Mouse (Mus musculus): ENCODE data around the gene Bmpr2.
"Not testable (repeated sequence)": the region's sequence is repeated elsewhere in the genome, so short reads cannot be mapped to it uniquely, and the experiment has no call there.

Gene Bmpr2

DNA sequence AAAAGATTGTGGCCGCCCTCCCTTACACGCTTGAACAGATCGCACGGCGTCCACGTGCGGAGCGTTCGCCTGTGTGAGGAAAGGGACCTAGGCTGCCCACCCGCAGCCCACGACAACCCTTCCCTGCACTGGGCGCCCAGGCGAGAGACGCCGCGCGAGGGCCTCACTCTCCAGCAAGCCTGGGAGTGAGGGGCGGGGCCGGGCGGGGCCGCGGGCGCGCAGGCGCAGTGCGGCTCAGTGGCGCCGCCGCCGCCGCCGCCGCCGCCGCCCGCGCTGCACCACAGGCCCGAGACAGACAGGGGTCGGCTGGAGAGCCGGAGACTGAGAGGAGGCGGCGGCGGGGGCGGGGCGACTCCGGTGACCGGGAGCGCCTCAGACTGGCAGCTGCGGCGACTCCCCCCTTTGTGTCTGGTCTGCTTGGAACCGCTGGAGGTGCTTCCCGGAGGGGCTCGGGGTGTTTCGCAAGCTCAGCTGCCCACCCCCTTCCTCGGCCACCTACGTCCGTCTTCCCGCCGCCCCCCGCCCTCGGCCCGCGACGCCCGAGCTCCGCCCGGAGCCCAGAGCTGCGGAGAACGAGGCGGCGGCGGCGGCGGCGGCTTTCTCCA lies at the start of gene Bmpr2:
Gene Bmpr2 (plus strand): TSS at position 237 of the 605 bp plus-strand sequence.
- in situ Hi-C loops (cut with MboI; ENCODE audit: low pct_unique_long_range_greater_than_20kb in 1 of 2, low sequenced_read_pairs in 2 of 2, unreplicated experiment in 1 of 2): no loop called here

DNA sequence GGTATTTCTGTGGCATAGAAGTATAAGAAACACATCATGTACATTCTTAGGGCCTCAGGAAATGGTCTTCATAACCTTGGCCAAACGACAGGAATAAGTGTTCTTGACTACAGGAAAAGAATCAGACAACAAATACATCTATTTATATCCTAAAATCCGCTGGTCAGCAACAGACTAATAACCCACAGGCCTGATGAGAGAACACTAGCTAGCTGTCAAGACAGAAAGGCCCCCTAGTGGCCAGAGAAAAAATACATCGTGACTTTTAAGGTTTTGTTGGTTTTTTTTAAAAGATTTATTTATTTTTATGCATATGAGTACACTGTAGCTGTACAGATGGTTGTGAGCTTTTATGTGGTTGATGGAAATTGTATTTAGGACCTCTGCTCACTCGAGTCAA lies 43.3 kb upstream of the Bmpr2 start:
- in situ Hi-C loops (cut with MboI; ENCODE audit: low pct_unique_long_range_greater_than_20kb in 1 of 2, low sequenced_read_pairs in 2 of 2, unreplicated experiment in 1 of 2): no loop called here

DNA sequence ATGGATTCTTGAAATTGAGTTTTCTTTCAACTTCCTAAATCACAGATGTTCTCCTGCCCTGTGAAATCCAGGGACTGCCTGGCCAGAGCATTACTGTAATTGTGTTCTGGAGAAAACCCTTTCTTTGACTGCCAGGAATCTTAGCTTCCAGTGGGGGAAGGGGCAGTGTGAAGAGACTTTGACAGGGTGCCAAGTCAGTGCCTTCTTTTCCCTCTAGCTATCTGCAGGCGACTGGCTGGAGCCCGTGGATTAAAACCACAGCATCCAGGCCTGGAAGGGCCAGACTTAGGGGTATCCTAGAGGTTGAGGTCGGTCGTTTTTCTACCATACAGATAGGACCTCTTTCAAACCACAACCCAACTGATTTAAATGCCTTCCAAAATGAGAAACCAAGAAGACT lies 37.5 kb upstream of the Bmpr2 start:
- in situ Hi-C loops (cut with MboI; ENCODE audit: low pct_unique_long_range_greater_than_20kb in 1 of 2, low sequenced_read_pairs in 2 of 2, unreplicated experiment in 1 of 2): no loop called here

DNA sequence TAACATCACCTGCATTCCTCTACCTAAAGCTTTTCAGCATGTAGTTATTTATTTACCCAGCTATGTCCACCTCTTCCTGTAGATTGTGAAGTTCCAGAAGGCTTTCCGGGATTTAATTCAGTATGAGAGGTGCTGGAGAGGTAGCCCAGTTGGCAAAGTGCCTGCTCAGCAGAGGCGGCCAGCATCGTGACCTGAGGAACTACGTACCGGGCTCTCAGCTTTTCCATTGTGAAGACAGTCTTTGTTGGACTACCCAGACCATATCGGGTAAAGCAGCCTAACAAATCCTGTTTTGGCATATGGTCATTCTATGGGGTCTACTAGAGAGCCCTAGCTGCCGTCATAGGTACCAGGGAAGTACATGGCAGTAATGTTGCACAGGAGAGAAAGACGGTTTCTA lies 33.1 kb upstream of the Bmpr2 start:
- in situ Hi-C loops (cut with MboI; ENCODE audit: low pct_unique_long_range_greater_than_20kb in 1 of 2, low sequenced_read_pairs in 2 of 2, unreplicated experiment in 1 of 2): no loop called here

DNA sequence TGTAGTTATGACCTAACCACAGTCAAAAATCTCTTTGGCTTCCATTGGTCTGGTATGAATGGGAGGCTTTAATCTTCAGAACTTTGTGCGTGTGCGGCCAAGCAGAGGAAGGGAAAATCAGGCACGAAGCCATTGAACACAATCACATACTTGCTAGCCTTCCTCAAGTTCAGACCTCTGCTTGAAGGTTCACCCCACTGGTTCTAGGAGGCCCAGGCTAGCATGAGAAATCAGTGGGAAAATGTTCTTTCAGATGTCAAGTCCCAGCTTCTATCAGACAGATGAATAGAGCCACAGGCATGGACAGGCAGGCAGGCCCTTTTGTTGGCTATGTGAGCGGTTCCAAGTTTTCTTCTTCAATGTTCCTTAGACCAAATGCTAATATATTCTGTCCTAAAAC lies 32.5 kb upstream of the Bmpr2 start:
- in situ Hi-C loops (cut with MboI; ENCODE audit: low pct_unique_long_range_greater_than_20kb in 1 of 2, low sequenced_read_pairs in 2 of 2, unreplicated experiment in 1 of 2): no loop called here

DNA sequence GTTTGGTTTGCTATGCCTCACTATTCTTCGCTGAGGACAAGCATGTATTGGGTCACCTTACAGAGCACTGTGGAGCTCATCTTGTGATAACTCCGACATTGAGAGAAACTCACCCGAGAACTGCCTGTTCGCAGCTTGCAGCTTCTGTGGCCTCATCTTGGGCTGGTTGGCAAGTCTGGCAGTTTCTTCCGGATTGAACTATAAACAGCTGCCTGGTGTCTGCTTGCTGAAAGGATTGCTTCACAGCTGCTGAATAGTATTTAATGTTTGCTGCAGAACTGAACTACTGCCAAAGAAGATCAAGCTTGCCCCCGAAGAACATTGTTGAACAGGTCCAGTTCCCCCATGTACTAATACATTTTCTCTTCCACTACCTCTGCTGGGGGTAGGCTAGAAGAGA lies 29.1 kb upstream of the Bmpr2 start:
- in situ Hi-C loops (cut with MboI; ENCODE audit: low pct_unique_long_range_greater_than_20kb in 1 of 2, low sequenced_read_pairs in 2 of 2, unreplicated experiment in 1 of 2): no loop called here

DNA sequence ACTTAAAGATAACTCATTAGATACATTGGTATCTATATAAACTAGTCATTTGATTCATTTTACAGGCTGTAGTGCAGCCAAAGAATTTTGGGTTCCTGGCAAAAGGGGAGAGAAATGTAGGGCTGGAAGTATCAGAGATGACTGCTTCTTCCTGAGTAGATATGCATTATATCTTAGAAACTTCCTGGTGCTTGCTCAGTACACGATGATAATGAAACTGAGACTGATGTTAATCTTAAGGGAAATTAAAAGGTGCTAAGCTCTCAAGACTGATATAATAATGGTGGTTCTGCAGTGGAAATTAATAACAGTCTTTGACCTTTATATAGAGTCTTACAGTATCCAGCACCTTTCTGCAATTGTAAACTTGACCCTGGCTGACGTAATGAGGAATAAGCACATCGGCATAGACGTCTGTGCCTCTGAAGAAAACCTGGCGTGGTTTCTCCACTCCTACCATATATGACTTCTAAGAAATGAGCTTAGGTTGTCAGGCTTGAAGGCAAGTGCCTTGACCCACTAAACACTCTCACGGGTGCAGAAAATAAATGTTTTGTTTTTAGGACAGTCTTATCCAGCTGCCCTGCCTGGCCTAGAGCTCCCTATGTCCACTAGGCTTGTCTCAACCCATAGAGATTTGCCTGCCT lies 24.3 kb upstream of the Bmpr2 start:
- in situ Hi-C loops (cut with MboI; ENCODE audit: low pct_unique_long_range_greater_than_20kb in 1 of 2, low sequenced_read_pairs in 2 of 2, unreplicated experiment in 1 of 2): no loop called here

DNA sequence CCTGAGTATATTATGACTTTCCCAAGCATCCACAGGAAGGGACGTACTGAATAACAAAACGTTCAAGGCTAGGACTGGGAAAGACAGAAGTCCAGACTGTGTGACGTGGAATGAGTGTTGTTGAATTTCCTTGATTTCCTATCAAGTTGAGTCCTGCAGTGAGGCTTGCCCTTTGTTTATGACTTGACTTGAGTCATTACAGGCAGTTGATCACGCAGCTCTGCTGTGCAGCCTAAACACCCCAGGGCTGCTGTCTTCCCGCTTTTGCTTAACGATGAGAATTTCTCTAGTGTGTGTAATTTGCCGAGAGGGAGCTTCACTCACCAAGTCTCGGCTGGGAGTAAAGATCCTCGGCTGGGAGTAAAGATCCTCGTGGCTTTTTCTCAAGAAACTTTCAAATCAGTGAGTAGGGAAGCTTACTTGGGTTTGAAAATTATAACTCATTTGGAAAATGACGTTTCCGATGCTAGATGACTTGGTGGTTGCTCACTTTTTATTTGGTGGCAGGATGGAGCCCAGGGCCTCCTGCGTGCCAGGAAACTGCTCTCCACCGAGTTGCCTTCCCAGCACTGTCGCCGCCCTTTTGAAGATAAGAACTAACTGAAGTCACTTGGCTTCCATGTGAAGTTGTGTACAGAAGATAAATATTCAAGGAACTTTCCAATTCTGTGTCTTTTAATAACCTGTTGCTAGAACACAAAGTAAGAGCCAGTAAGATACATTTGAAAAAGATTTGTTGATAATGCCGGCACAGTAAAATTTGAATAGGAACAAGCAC lies 23.4 kb upstream of the Bmpr2 start:
- in situ Hi-C loops (cut with MboI; ENCODE audit: low pct_unique_long_range_greater_than_20kb in 1 of 2, low sequenced_read_pairs in 2 of 2, unreplicated experiment in 1 of 2): no loop called here

DNA sequence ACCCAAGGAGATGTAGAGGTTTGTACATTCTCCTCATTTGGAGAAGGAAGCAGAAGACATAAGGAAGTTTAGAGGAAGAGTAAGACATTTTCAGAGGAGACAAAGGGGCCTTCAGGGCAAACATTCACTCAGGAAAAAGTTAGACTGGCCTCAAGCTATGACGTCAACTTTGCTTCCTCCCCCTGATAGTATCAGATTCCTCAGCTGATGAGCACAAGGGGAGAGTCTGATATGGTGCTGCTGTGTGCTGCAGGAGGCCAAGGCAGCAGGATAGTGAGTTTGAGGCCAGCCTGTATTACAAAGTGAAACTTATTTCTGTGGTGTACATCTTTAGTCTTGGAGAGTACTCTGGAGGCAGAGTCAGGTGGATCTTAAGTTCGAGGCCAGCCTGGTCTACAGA lies 14.2 kb upstream of the Bmpr2 start:
- in situ Hi-C loops (cut with MboI; ENCODE audit: low pct_unique_long_range_greater_than_20kb in 1 of 2, low sequenced_read_pairs in 2 of 2, unreplicated experiment in 1 of 2): no loop called here

DNA sequence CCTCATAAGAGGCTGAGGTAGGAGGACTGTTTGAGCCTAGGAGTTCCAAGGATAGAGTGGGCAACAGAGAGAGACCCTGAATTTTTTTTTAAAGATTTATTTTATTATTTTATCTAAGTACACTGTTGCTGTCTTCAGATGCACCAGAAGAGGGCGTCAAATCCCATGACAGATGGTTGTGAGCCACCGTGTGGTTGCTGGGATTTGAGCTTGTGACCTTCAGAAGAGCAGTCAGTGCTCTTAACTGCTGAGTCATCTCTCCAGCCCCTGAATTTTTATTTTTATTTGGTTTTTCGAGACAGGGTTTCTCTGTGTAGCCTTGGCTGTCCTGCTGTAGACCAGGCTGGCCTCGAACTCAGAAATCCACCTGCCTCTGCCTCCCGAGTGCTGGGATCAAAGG lies 13.5 kb upstream of the Bmpr2 start:
- in situ Hi-C loops (cut with MboI; ENCODE audit: low pct_unique_long_range_greater_than_20kb in 1 of 2, low sequenced_read_pairs in 2 of 2, unreplicated experiment in 1 of 2): not testable (repeated sequence)

DNA sequence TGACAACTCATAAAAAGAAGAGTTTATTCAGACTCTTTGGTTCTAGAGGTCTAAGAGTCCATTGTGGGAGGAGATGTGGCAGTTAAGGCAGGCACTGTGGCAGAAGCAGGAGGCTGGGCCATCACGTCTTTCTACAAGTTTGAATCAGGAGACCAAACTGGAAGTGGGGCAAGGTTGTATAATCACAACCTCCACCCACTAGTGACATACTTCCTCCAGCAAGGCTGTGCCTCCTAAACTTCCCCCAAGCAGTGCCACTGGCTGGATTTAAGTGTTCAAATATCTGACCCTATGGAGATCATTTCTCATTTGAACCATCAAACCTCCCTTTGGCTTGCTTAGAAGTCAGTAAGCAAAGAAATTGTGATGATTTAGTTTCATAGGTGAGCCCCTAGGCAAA lies 7.9 kb upstream of the Bmpr2 start:
- in situ Hi-C loops (cut with MboI; ENCODE audit: low pct_unique_long_range_greater_than_20kb in 1 of 2, low sequenced_read_pairs in 2 of 2, unreplicated experiment in 1 of 2): no loop called here

DNA sequence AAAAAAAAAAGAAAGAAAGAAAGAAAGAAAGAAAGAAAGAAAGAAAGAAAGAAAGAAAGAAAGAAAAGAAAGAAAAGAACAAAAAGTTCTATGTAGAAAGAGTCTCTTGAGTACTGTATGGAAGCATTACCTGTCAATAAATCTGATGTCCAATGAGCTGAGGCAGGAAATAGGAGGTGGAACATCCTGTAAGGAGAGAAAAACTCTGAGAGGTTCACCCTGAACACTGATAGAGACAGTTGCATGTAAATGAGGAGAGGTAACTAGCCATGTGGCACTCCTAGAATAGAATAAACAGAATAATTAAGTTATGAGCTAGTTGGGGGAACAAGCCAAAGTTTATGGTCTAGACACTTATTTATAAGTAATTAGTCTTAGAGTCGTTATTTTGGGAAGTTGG lies 4.9 kb upstream of the Bmpr2 start:
- in situ Hi-C loops (cut with MboI; ENCODE audit: low pct_unique_long_range_greater_than_20kb in 1 of 2, low sequenced_read_pairs in 2 of 2, unreplicated experiment in 1 of 2): no loop called here

DNA sequence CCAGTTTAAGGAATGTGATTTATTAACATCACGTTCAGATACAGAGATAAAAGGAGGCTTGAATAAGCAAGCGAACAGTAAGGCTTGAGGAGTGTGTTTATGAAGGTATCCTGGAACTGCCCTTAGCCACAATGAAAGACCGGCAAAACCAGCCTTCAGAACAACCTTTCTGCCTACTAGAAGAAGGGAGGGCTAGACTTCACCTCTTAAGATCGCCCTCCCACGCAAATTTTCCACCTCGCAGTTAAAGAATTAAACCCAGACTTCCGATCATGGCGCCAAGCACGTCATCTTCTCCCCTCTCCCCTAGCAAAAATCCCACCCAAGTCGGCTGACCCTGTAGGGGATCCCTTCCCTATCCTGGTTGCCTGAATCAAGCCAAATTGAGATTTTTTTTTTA lies 992 bp upstream of the Bmpr2 start:
- in situ Hi-C loops (cut with MboI; ENCODE audit: low pct_unique_long_range_greater_than_20kb in 1 of 2, low sequenced_read_pairs in 2 of 2, unreplicated experiment in 1 of 2): no loop called here

DNA sequence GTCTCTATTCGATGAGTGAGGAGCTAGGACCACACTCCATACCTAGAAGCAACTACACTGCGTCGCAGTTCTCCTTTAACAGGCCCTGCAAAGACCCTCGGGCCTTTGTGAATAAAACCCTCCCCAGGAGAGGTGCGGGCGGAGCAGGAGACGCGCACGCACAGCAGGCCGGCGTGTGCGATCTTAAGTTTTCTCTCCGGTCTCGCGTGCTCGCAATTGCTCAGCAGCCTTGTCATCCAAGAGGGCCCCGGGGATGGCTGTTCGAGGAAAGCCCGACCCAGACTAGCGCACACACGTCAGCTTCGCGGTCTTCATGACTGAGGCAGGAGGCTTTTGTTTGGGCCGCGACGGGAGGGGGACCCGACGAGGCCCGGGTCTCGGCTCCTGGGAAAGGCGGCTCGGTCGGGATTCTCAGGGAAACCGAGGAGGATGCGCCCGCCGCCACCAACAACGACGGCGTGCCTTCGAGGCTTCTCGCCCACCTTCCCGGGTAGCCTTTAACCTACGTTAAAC lies 493 bp upstream of the Bmpr2 start:
- in situ Hi-C loops (cut with MboI; ENCODE audit: low pct_unique_long_range_greater_than_20kb in 1 of 2, low sequenced_read_pairs in 2 of 2, unreplicated experiment in 1 of 2): no loop called here

DNA sequence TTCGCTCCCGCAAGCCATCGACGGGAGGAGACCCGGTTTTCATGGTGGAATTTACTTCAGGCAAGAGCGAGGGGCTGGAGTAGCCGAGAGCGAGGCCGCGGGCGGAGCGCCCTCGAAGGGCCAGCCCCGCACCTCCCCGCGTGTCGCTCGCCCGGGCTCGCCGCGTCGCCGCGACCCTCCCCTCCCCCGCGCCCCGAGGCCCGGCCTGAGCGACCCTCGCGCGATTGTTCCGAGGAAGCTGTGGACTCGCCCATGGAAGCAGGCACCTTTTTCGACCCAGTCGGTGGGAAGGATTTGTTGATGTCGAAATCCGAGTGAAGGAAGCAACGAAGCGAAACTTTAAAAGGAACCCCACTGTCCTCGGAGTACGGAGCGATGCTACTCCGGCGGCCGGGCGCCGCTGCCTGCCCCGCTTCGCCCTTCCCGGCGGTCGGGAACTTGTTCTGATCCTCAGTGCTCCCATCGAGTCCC lies 616 bp downstream of the Bmpr2 start:
- in situ Hi-C loops (cut with MboI; ENCODE audit: low pct_unique_long_range_greater_than_20kb in 1 of 2, low sequenced_read_pairs in 2 of 2, unreplicated experiment in 1 of 2): no loop called here

DNA sequence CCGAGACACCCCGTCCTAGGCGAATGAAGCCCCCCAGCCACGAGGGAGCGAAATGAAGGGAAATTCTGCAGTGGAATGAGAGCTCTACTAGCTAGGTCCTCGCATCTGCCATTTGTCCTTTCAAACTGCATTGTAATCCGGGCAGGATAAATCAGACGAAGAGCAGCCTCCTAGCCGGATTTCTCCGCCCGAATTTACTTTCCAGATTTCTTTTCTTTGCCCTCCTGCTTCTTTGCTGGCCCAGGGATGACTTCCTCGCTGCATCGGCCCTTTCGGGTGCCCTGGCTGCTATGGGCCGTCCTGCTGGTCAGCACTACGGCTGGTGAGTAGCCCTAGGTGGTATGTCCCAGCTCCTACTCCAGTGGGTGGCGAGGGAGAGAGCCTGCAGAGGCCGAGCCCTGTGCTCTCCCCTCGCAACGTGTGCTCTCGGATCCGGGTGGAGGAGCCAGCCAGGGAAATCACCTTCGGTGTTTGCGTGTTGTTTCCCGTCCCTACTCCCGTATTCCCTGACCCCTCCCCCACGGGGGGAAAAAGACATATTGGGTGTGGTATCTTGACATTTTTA lies 1.3 kb downstream of the Bmpr2 start:
- in situ Hi-C loops (cut with MboI; ENCODE audit: low pct_unique_long_range_greater_than_20kb in 1 of 2, low sequenced_read_pairs in 2 of 2, unreplicated experiment in 1 of 2): no loop called here

DNA sequence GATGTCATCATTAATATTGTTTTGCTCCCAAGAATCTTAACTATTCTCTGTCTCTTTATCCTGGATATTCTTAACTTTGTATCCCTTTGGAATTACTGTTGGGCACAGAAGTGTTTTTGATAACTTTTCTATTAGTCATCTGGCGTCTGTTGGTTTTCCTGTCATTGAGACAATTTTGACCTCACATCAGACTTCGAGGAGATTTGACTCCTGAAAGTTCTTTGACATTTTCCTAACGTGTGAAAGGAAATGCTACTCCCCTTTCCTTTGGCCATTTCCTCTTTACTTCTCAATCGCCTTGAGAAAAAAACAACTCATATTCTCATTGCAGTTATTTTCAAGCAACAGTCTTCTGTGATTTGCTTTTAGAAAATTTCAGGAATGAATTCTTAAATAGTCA lies 2.1 kb downstream of the Bmpr2 start:
- in situ Hi-C loops (cut with MboI; ENCODE audit: low pct_unique_long_range_greater_than_20kb in 1 of 2, low sequenced_read_pairs in 2 of 2, unreplicated experiment in 1 of 2): no loop called here

DNA sequence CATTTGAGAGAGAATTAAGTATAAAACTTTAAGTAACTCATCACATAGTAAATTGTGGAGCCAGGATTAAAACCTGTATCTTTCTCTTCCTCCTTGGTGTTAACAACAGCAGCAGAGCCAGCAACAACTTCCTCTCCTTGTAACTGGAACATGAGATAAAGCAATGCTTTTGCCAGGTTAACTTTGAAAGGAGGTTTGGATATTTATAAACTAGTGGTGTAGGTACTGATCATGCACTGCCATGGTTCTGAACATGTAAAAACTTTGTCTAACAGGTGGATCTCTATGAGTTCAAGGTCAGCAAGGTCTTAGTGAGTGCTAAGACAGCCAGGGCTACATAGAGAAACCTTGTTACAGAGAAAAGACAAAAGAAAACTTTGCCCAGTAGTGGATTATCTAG lies 3.4 kb downstream of the Bmpr2 start:
- in situ Hi-C loops (cut with MboI; ENCODE audit: low pct_unique_long_range_greater_than_20kb in 1 of 2, low sequenced_read_pairs in 2 of 2, unreplicated experiment in 1 of 2): no loop called here

DNA sequence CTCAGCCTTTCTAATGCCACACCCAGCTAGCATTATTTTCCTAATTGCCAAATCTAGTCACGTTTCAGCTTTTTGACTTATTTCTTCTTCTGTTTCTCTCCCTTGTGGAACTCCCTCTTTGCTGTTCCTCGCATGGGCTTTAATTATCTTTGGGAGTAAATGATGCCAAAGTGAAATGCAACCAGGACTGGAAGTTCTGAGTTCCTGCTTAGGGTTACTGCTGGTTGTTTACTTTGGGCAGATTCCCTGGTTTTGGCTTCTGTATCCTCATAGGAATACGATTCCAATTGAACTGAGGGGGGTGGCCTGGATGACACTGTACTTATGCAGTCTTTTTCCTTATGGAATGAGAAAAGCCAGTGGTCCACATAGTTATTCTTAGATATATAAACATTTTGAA lies 8.7 kb downstream of the Bmpr2 start:
- in situ Hi-C loops (cut with MboI; ENCODE audit: low pct_unique_long_range_greater_than_20kb in 1 of 2, low sequenced_read_pairs in 2 of 2, unreplicated experiment in 1 of 2): no loop called here

Measured in mouse embryonic stem cell (cell line).